Mouse (Mus musculus) ES-E14 (cell line): ENCODE results near the gene Ero1l. TPM values are rescaled to one million over a fixed set of nuclear protein-coding genes. Genes with fewer than 3 reads are reported as not detected.

Experiments used
- DNase-seq: peaks from one replicate; pipeline ENCODE4 v3.0.0-alpha.2; 2013; ENCODE audit warnings: low read depth, low spot score
- H3K27ac ChIP-seq: 2 replicates; pipeline ENCODE4 v1.5.1; 2012; ENCODE audit warnings: low read depth, mild to moderate bottlenecking, low read length, moderate library complexity, mixed read lengths; ENCODE audit not compliant: poor library complexity, insufficient read depth, severe bottlenecking
- H3K36me3 ChIP-seq: 2 replicates; pipeline ENCODE4 v1.6.1; 2012; ENCODE audit warnings: mild to moderate bottlenecking, low read length, moderate library complexity, mixed read lengths; ENCODE audit not compliant: control insufficient read depth, poor library complexity, insufficient read depth, severe bottlenecking
- H3K4me1 ChIP-seq, 2 experiments: fragments of 150-350 bp in 1 of 2; sonication (generic) in 1 of 2; 2 replicates each; pipeline ENCODE4 v1.6.1; 2012; ENCODE audit warnings: low read length in 2 of 2, mild to moderate bottlenecking in 1 of 2, mixed read lengths in 1 of 2; ENCODE audit not compliant: control insufficient read depth in 2 of 2, insufficient read depth in 2 of 2, poor library complexity in 1 of 2
- H3K4me3 ChIP-seq, 2 experiments: fragments of 150-350 bp in 1 of 2; sonication (generic) in 1 of 2; 2 replicates each; pipeline ENCODE4 v1.5.1; 2012; ENCODE audit warnings: low read length in 2 of 2, low read depth in 1 of 2, mild to moderate bottlenecking in 1 of 2, mixed read lengths in 1 of 2; ENCODE audit not compliant: insufficient read depth in 1 of 2, poor library complexity in 1 of 2, severe bottlenecking in 1 of 2
- H3K9ac ChIP-seq: 2 replicates; pipeline ENCODE4 v1.6.1; 2012; ENCODE audit warnings: low read depth, mild to moderate bottlenecking, low read length, mixed read lengths; ENCODE audit not compliant: poor library complexity, insufficient read depth, severe bottlenecking
- H3K9me3 ChIP-seq: fragments of 150-350 bp; sonication (generic); 2 replicates; pipeline ENCODE4 v1.6.1; 2012; ENCODE audit warnings: low read depth, mild to moderate bottlenecking, low read length; ENCODE audit not compliant: control insufficient read depth, insufficient read depth
- CHD2 ChIP-seq: IDR thresholded peaks from 2 replicates; pipeline ENCODE4 v1.6.1; 2014; ENCODE audit warnings: mild to moderate bottlenecking, low read depth, low read length, inconsistent platforms
- HCFC1 ChIP-seq: IDR thresholded peaks from 2 replicates; pipeline ENCODE4 v1.6.1; 2012; ENCODE audit warnings: low read length, inconsistent platforms, borderline replicate concordance; ENCODE audit not compliant: insufficient read depth
- MAFK ChIP-seq: IDR thresholded peaks from 2 replicates; pipeline ENCODE4 v1.6.1; 2014; ENCODE audit warnings: mild to moderate bottlenecking, low read depth, low read length, inconsistent platforms; ENCODE audit not compliant: insufficient read depth
- ZC3H11A ChIP-seq: IDR thresholded peaks from 2 replicates; pipeline ENCODE4 v1.6.1; 2012; ENCODE audit warnings: low read depth, mild to moderate bottlenecking, inconsistent platforms, low read length, borderline replicate concordance
- ZNF384 ChIP-seq: IDR thresholded peaks from 2 replicates; pipeline ENCODE4 v1.6.1; 2012; ENCODE audit warnings: low read depth, low read length, inconsistent platforms
- in situ Hi-C, 2 experiments: fragments of 600-800 bp; cut with MboI; formaldehyde crosslinking; loops; one replicate each; pipeline ENCODE4 v1.15.1; 2025; ENCODE audit warnings: low sequenced_read_pairs in 2 of 2, inconsistent platforms in 1 of 2; ENCODE audit not compliant: unreplicated experiment in 2 of 2
- total RNA-seq: library from RNA; depleted of rRNA; stranded (reverse); fragments of 300-350 nt; gene quantifications from 2 replicates; pipeline ENCODE4 v1.2.3, GENCODE M21; 2012; rRNA removed

The Ero1l gene
- total RNA-seq, 1 experiment, result 34.5 TPM

DNA sequence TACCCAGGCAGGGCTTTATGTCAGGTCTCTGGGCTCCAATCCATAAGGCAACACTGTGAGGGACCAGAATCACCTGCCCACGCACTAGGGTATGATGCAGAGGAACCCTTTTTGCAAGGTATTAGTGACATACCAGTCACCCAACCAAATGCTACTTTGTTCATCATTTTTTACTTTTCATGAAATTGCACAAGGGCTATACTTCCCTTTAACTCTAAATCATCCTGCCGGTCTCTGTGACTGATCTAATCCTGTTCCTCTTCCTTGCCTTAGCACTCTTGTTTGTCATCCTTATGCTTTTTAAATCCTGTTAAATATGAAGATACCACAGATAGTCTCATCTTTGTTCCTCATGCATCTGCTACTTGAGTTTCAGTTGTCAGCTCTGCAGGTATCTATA lies 79.5 kb downstream of the Ero1l start:
- H3K9ac ChIP-seq, result no peak overlapping the region

More for the DNA sequence above, 79.5 kb downstream of the Ero1l start:
- DNase-seq, result no peak
- in situ Hi-C loops, result no loop called here
- Histone ChIP-seq H3K36me3 (no peaks in the 10 kb centered on the region), H3K4me1 (no peaks in the 10 kb centered on the region), H3K9me3 (no peaks in the 10 kb centered on the region), H3K27ac (no peak overlapping the region), H3K4me3 (no peak overlapping the region)
- TF ChIP-seq ZC3H11A (no peak), HCFC1 (no peak), ZNF384 (no peak), CHD2 (no peak), MAFK (no peak)

Other genes with a start within 250 kb of the Ero1l start
- gene Gpr137c, start 99.1 kb downstream of the Ero1l start, total RNA-seq, result 0.31 and 0.74 TPM in 2 replicates
- gene Txndc16, start 98.4 kb downstream of the Ero1l start, total RNA-seq, result 3.2 and 5.4 TPM in 2 replicates
- gene Psmc6, start 11.0 kb upstream of the Ero1l start, total RNA-seq, result 79.0 and 85.7 TPM in 2 replicates
- gene Styx, start 32.3 kb upstream of the Ero1l start, total RNA-seq, result 19.1 and 30.9 TPM in 2 replicates
- gene Gnpnat1, start 86.1 kb upstream of the Ero1l start, total RNA-seq, result 26.8 and 36.5 TPM in 2 replicates
- 47.0 and 60.5 TPM in 2 replicates for gene Fermt2, start 211.3 kb upstream of the Ero1l start, total RNA-seq